Mouse (Mus musculus) cerebellum, postnatal 4 days (tissue): ENCODE results near the gene Des.

Experiments used
- DNase-seq, 2 experiments: peaks; one replicate each; pipeline ENCODE4 v3.0.0; 2022; ENCODE audit warnings: low spot score in 2 of 2, mixed read lengths in 1 of 2

Des gene

GRCm38 (mm10) chr1:75384470-75385141 is 24.5 kb downstream of the Des start:
- no peak for DNase-seq

GRCm38 (mm10) chr1:75385142-75385730 is 25.1 kb downstream of the Des start:
- DNase-seq: no peak

GRCm38 (mm10) chr1:75386149-75386548 is 26.0 kb downstream of the Des start:
- DNase-seq: no peak

GRCm38 (mm10) chr1:75387469-75387928 is 27.4 kb downstream of the Des start:
- DNase-seq: no peak

- no peak for DNase-seq
Observed at GRCm38 (mm10) chr1:75387929-75388897, 28.1 kb downstream of the Des start.

GRCm38 (mm10) chr1:75388898-75389515 is 28.9 kb downstream of the Des start:
- no peak for DNase-seq

GRCm38 (mm10) chr1:75393139-75393538 is 33.0 kb downstream of the Des start:
- no peak for DNase-seq

- DNase-seq: no peak
Observed at GRCm38 (mm10) chr1:75393846-75394245, 33.7 kb downstream of the Des start.

- peak in 1 of 2 experiments; percentile 68 for DNase-seq
Observed at GRCm38 (mm10) chr1:75398761-75399402, 38.8 kb downstream of the Des start.

- peak in 1 of 2 experiments; percentile 65 for DNase-seq
Observed at GRCm38 (mm10) chr1:75399755-75400492, 39.8 kb downstream of the Des start.

GRCm38 (mm10) chr1:75400493-75401115 is 40.5 kb downstream of the Des start:
- no peak for DNase-seq

GRCm38 (mm10) chr1:75405547-75405946 is 45.4 kb downstream of the Des start:
- DNase-seq: no peak

GRCm38 (mm10) chr1:75406173-75406572 is 46.0 kb downstream of the Des start:
- DNase-seq: no peak

GRCm38 (mm10) chr1:75407056-75407455 is 46.9 kb downstream of the Des start:
- no peak for DNase-seq

- DNase-seq: no peak
Observed at GRCm38 (mm10) chr1:75408210-75408609, 48.1 kb downstream of the Des start.

GRCm38 (mm10) chr1:75409950-75410349 is 49.8 kb downstream of the Des start:
- no peak for DNase-seq

GRCm38 (mm10) chr1:75412196-75412595 is 52.1 kb downstream of the Des start:
- no peak for DNase-seq

GRCm38 (mm10) chr1:75413749-75414148 is 53.6 kb downstream of the Des start:
- DNase-seq: no peak
